Mouse (Mus musculus) leukemia stem cell, adult 10-12 weeks (primary cell): Measurements from ENCODE around the gene Dus4l. TPM values are rescaled to one million over a fixed set of nuclear protein-coding genes. Genes with fewer than 3 reads are reported as not detected.

Experiments
- polyA plus RNA-seq: library from polyadenylated mRNA; stranded (reverse); fragments of >175 nt; gene quantifications from 2 replicates; pipeline ENCODE4 v1.2.3, GENCODE M21; 2012; ENCODE audit warnings: low replicate concordance

Dus4l gene
- polyA plus RNA-seq, result 3.7 and 11.5 TPM in 2 replicates

DNA sequence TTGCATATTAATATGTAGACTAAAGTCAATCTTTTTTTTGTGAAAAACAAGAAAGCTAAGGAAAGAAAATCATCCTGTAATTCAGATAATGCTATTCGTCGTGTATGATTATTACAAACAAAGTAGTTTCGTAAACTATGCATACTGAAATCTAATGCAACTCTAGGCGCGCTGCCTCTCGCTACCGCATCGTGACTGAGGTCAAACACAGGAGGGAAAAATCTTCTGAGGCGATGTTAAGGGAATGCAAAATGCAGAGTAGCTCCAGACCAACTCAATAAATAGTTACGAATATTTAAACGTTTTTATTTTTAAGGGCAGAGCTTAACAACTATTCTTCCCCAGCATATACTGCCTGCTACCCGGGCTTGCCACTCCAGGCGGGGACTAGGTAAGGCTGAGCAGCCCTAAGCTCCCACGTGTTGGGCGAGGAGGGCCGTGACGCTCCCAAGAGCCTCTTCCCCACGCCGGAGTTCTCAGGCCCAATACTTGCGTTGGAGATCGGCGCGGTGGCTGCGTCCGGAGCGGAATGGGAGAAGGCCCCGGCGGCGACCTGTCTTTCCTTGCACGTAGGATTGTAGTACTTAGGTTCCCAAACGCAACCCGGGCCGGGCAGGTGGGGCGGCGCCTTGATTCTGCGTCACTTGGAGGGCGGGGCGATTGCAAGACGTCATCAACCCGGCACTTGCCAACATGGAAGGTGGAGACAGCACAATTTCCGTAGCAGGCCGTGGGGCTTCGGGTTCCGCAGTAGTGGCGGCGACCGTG, at the start of gene Dus4l, which contains the start of gene Cog5:
Gene Dus4l (minus strand): TSS at position 630 of the 768 bp plus-strand sequence.
Gene Cog5 (plus strand): TSS at position 673 of the 768 bp plus-strand sequence.

DNA sequence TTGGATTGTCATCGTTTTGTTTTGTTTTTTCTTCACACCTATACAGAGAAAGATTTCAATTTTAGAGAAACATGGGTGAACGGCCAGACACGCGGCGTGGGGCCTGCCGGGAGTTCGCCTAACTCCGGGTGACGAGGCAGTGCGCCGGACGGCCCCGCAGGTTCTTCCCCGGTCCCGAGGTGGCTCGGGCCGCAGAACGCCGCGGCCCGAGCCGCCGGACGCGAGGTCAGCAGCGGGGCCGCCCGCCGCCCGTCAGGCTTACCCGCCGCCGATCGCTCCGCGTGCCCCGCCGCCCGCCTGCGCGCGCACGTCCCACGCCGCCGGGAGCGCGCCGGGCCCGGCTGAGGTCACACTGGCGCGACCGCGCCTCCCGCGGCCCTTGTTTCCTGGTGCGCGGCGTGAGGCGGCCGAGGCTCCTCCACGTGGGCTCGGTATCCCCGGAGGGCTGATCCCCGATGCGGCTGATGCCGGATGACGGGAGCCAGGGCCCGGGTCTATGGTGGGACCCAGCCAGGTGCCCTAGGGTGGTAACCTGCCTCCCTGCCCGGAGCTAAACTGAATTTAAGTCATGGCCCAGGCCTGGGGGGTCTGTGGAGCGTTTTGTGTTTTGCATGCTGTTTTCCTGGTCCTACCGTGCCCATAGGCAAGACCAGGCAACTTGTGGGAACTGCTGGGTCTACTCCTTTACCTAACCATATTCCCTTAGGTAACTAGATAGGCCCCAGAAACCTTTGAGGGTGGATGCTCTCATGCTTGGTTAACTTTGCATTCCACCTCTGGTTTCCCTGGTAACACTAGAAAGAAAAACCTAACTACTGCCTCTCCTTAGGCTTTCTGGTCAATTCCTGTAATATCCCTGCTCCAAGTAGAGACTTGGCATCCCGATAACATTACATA, 20.0 kb downstream of the Dus4l start, which contains the start of gene Bcap29:
Gene Bcap29 (minus strand): TSS at position 316 of the 897 bp plus-strand sequence.

Other genes with a start within 250 kb of the Dus4l start
- 2.0 and 4.8 TPM in 2 replicates for gene Cbll1, start 155.2 kb downstream of the Dus4l start, polyA plus RNA-seq
- gene Slc26a4, start 94.9 kb downstream of the Dus4l start, polyA plus RNA-seq, result not detected in 2 replicates
- gene Bcap29, start 20.2 kb downstream of the Dus4l start, polyA plus RNA-seq, result 4.2 and 15.3 TPM in 2 replicates
- gene Cog5, start within 50 bp of the Dus4l start, polyA plus RNA-seq, result 1.0 and 2.2 TPM in 2 replicates
- not detected in 2 replicates for gene Gpr22, start 59.1 kb upstream of the Dus4l start, polyA plus RNA-seq